Mouse (Mus musculus) heart, postnatal 0 days (tissue): Measurements from ENCODE around the gene Pacsin1. TPM values are rescaled to one million over a fixed set of nuclear protein-coding genes. Genes with fewer than 3 reads are reported as not detected.

Source experiments
- ATAC-seq: fragments of 200-750 bp; cut with Nextera tagmentation; 2 replicates; pipeline ENCODE4 v1.8.0; 2017; ENCODE audit warnings: low read depth, moderate number of reproducible peaks, moderate library complexity; ENCODE audit not compliant: insufficient read depth
- DNase-seq: peaks from one replicate; pipeline ENCODE4 v3.0.0-alpha.2; 2016; ENCODE audit warnings: low spot score
- H3K27ac ChIP-seq: fragments of 300-500 bp; sonication (generic); 2 replicates; pipeline ENCODE4 v1.5.1; 2014; ENCODE audit warnings: low read depth, mild to moderate bottlenecking
- H3K27me3 ChIP-seq: fragments of 300-500 bp; sonication (generic); 2 replicates; pipeline ENCODE4 v1.6.1; 2014; ENCODE audit warnings: low read length, mixed read lengths; ENCODE audit not compliant: control insufficient read depth, insufficient read depth
- H3K36me3 ChIP-seq: fragments of 300-500 bp; sonication (generic); replicated peaks from 2 replicates; pipeline ENCODE4 v1.6.1; 2014; ENCODE audit warnings: low read length, mixed read lengths; ENCODE audit not compliant: control insufficient read depth, insufficient read depth
- H3K4me1 ChIP-seq: fragments of 300-500 bp; sonication (generic); 2 replicates; pipeline ENCODE4 v1.6.1; 2014; ENCODE audit warnings: antibody characterized with exemption; ENCODE audit not compliant: control insufficient read depth, insufficient read depth
- H3K4me2 ChIP-seq: fragments of 300-500 bp; sonication (generic); 2 replicates; pipeline ENCODE4 v1.6.1; 2014; ENCODE audit warnings: low read depth, mild to moderate bottlenecking, low read length, moderate library complexity
- H3K4me3 ChIP-seq: fragments of 300-500 bp; sonication (generic); 2 replicates; pipeline ENCODE4 v1.5.1; 2014; ENCODE audit warnings: low read depth, low read length
- H3K9ac ChIP-seq: fragments of 300-500 bp; sonication (generic); replicated peaks from 2 replicates; pipeline ENCODE4 v1.6.1; 2014; ENCODE audit warnings: low read depth, low read length, mixed read lengths
- H3K9me3 ChIP-seq: fragments of 300-500 bp; sonication (generic); replicated peaks from 2 replicates; pipeline ENCODE4 v1.6.1; 2016; ENCODE audit warnings: low read length; ENCODE audit not compliant: control insufficient read depth
- CTCF ChIP-seq: IDR thresholded peaks from 2 replicates; pipeline ENCODE4 v1.5.1; 2016; ENCODE audit warnings: antibody characterized with exemption, control low read depth, low read depth
- EP300 ChIP-seq: IDR thresholded peaks from 2 replicates; pipeline ENCODE4 v1.6.1; 2016; ENCODE audit warnings: antibody characterized with exemption, low read depth
- WGBS: fragments of 180-500 bp; shearing (Covaris S2); extraction: QIAGEN DNeasy Blood & Tissue Kit; methylation state at CpG from one replicate; pipeline ENCODE4 v1.1.7; 2014; 5-methylcytosine and 5-hydroxymethylcytosine counted together
- polyA plus RNA-seq: library from polyadenylated mRNA; unstranded; fragments of >200 nt; fragmentation: Nextera tagmentation; extraction: Ambion mirVana; gene quantifications from 2 replicates; pipeline ENCODE4 v1.2.1, GENCODE M21; 2015
- total RNA-seq: library from RNA; depleted of rRNA; stranded (reverse); fragments of >200 nt; gene quantifications from 2 replicates; pipeline ENCODE4 v1.2.3, GENCODE M21; 2014; ENCODE audit warnings: low replicate concordance

The Pacsin1 gene
- total and polyA plus RNA-seq, 2 experiments from 2014 or later = 0.04 TPM; not detected in 1

DNA sequence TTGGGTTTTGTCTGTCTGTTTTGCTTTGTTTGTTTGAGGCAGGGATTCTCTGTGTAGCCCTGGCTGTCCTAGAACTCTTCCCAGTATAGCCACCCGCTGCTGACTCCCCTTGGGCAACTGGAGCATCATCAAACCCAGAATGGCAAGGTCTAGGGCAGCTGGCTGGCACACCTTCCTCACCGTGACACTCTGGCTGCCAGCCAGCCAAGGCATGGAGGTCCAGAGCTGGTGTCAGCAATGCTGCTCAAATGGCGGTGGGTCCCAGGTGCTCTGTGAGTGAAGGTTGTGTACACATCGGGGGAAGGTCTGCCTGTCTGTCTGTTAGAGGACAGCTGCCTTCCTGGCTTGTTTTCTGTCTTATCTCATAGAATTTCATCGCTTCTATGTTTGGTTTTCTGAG lies 76.8 kb downstream of the Pacsin1 start:
- DNase-seq (no peak), ATAC-seq (no peak)
- H3K4me2 ChIP-seq = no peak overlapping the region
- H3K27ac ChIP-seq = no peak overlapping the region
- no peak overlapping the region for H3K4me3 ChIP-seq
- no peak for TF ChIP-seq EP300
- TF ChIP-seq CTCF = no peak
- 0 out of 2 replicates have a peak, but pooled peaks cover 3% of the 10 kb centered on the region for H3K4me1 ChIP-seq
- WGBS = 43% methylated on average over 5 of the region's 5 CpGs
- no peaks in the 10 kb centered on the region for H3K9me3 ChIP-seq
- no peak overlapping the region for H3K9ac ChIP-seq
- no peaks in the 10 kb centered on the region for H3K27me3 ChIP-seq
- H3K36me3 ChIP-seq = no peaks in the 10 kb centered on the region

DNA sequence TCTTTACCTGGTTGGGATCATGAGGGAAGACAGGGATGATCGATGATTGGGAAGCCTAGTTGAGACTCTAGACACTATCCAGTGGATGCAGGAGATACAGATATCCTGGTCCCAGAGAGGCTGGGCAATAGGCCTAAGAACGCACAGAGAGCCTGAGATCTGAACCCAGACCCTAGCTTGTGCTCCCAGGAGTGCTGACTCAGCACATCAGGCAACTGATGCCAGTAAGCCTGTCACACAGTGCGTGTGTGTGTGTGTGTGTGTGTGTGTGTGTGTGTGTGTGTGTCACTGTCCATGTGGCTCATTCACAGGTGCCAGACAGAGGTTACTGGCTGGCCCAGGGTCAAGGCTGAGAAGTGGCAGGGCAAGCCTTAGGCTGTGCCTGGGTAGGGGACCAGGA lies 77.4 kb downstream of the Pacsin1 start:
- WGBS = 71% methylated on average over 3 of the region's 3 CpGs

DNA sequence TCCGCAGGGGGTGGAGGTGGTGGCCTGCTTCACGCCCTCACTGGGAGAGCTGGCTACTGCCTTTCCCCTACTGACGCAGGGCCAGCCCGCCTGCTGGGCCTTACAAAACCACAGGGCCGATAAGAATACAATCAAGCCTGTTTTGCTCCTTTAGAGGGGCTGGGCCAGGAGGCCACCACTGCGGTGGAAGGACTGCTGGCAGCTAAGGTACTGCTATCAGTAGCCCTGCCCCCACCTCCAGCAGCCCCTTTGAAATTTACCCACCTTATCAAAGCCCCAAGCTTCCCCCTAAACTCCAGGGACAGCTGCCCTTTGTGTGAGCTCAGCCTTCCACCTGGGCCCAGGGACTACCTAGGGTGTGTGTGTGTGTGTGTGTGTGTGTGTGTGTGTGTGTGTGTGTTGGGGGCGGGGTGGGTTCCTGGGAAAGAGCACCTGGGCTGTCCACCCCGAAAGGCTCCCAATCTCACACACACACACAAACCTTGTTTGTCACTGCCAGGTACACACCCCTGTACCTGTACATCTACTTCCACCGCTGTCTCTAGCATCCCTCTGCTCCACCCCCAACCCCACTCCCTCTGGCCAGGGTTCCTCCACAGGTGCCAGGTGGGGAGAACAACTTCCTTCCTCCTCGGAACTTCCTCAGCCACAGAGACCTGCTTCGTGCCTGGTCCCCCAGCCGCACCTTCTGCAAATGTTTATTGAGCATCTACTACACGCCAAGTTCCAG lies 79.2 kb downstream of the Pacsin1 start:
- ATAC-seq (no peak), DNase-seq (no peak)
- TF ChIP-seq CTCF = no peak
- TF ChIP-seq EP300 = no peak
- Histone ChIP-seq H3K9me3 (no peaks in the 10 kb centered on the region), H3K4me3 (no peak overlapping the region), H3K9ac (no peak overlapping the region), H3K27ac (no peak overlapping the region), H3K36me3 (no peaks in the 10 kb centered on the region), H3K4me1 (0 out of 2 replicates have a peak, but pooled peaks cover 3% of the 10 kb centered on the region), H3K4me2 (no peak overlapping the region), H3K27me3 (no peaks in the 10 kb centered on the region)
- 19% methylated on average over 13 of the region's 13 CpGs for WGBS

More for the DNA sequence above, 77.4 kb downstream of the Pacsin1 start:
- Histone ChIP-seq H3K4me1 (0 out of 2 replicates have a peak, but pooled peaks cover 3% of the 10 kb centered on the region), H3K36me3 (no peaks in the 10 kb centered on the region), H3K4me2 (no peak overlapping the region), H3K9ac (no peak overlapping the region), H3K9me3 (no peaks in the 10 kb centered on the region), H3K27ac (no peak overlapping the region), H3K27me3 (no peaks in the 10 kb centered on the region), H3K4me3 (no peak overlapping the region)
- DNase-seq = no peak
- TF ChIP-seq CTCF (no peak), EP300 (no peak)
- no peak for ATAC-seq

DNA sequence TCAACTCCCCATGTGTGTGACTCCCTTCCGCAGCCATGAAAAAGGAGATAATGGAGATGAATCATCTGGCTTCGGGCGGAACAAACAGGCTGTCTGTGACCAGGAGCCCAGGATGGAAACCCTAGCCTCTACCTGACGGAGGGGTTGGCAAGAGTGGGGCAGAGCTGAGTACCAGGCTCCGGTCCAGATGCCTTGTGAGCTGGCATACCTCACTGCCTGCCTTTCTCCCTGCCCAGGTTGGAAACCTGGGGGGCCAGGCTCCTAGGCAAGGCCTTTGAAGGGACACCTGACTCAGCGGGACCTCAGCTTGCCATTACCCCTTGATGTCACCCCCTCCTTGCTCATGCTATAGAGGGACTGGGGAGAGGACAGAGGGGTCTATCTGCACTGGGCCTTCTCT lies 85.7 kb downstream of the Pacsin1 start:
- H3K27me3 ChIP-seq = no peaks in the 10 kb centered on the region
- no peaks in the 10 kb centered on the region for H3K4me1 ChIP-seq
- TF ChIP-seq EP300 = no peak
- no peak for DNase-seq
- ATAC-seq = no peak
- no peaks in the 10 kb centered on the region for H3K36me3 ChIP-seq
- no peak overlapping the region for H3K9ac ChIP-seq
- H3K9me3 ChIP-seq = no peaks in the 10 kb centered on the region
- WGBS = 72% methylated on average over 6 of the region's 6 CpGs
- H3K4me3 ChIP-seq = no peak overlapping the region
- no peak overlapping the region for H3K27ac ChIP-seq
- no peak overlapping the region for H3K4me2 ChIP-seq

DNA sequence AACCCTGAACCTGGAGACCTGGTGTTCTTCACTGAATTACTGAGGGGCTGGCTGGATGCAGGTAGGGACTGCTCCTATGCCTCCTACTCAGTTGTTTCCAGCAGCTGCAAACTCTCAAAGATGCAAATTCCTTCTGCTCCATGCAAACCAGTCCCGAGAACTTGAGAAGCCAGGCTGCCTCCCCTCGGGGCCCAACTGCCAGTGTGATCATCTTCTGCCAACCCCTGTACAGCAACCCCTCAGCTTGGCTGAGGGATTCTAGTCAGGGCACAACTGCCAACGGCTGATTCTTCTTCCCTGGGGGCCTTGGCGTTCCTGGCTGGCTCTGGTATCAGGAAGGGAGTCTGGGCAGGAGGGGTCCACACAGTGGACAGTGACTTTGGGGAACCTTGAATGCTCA lies 91.1 kb downstream of the Pacsin1 start:
- TF ChIP-seq CTCF (no peak), EP300 (no peak)
- Histone ChIP-seq H3K9me3 (no peaks in the 10 kb centered on the region), H3K27ac (no peak overlapping the region), H3K4me2 (no peak overlapping the region), H3K4me1 (no peaks in the 10 kb centered on the region), H3K4me3 (no peak overlapping the region), H3K36me3 (0 out of 2 replicates have a peak, but pooled peaks cover 6% of the 10 kb centered on the region), H3K27me3 (no peaks in the 10 kb centered on the region), H3K9ac (no peak overlapping the region)
- DNase-seq (no peak), ATAC-seq (no peak)
- WGBS = 49% methylated on average over 4 of the region's 4 CpGs

DNA sequence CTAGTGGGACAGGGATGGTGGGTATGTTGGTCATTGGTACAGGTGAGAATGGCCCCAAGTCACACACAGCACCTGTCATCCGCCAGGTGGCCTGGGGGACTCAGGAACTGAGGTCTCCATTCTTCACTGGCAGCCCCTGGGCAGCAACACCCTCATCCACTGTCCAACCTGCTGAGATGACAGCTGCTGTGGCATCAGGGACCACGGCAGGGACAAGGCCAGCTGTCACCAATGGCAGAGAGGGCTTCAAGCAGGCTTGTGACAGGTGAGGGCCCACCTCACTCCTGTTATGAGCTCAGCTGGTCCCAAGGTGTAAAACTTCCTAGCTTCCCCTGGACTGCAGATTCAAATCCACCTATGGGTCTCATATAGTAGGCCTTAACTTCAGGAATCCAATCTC lies 92.8 kb downstream of the Pacsin1 start:
- H3K9ac ChIP-seq = no peak overlapping the region
- no peak for ATAC-seq
- no peaks in the 10 kb centered on the region for H3K9me3 ChIP-seq
- H3K27me3 ChIP-seq = no peaks in the 10 kb centered on the region
- DNase-seq = no peak
- H3K4me3 ChIP-seq = no peak overlapping the region
- no peaks in the 10 kb centered on the region for H3K4me1 ChIP-seq
- 80% methylated on average over 2 of the region's 2 CpGs for WGBS
- TF ChIP-seq EP300 (no peak), CTCF (no peak)
- H3K27ac ChIP-seq = no peak overlapping the region
- peaks cover 22% of the 10 kb centered on the region for H3K36me3 ChIP-seq
- no peak overlapping the region for H3K4me2 ChIP-seq
